ENCODE assay signal across 32 mouse cellular contexts in genomic region chr7:139270738-139271137, GRCm38 (mm10). TPM values are rescaled to one million over a fixed set of nuclear protein-coding genes. Genes with fewer than 3 reads are reported as not detected.
"Had no signal": no experiment of that assay in that cellular context is flagged by ENCODE, and none has a peak within 500 bp of the region (broad histone marks: within the 10 kb centered on the region; RNA-seq: fewer than 3 reads in every experiment).

No protein-coding gene starts in this region.

- H3K4me3 ChIP-seq: left cerebral cortex, adult 2 months; limb, embryonic 10.5 days; limb, embryonic 12.5 days; limb, embryonic 13.5 days; limb, embryonic 15.5 days; liver, embryonic 12.5 days; liver, embryonic 13.5 days; liver, embryonic 15.5 days; lung, embryonic 15.5 days; megakaryocyte, embryonic 14.5 days; midbrain, embryonic 10.5 days; midbrain, embryonic 12.5 days; midbrain, embryonic 13.5 days; midbrain, embryonic 15.5 days; myocyte had no signal

- DNase-seq: left cerebral cortex, postnatal 4 days; liver; liver, embryonic 13.5 days; liver, postnatal 0 days; lung, adult 18-20 months; lung, adult 2 months; lung, embryonic 14.5 days; lung, postnatal 10 days; lung, postnatal 14 days; lung, postnatal 36 days; lung, postnatal 4 days; midbrain, embryonic 14.5 days had no signal

- H3K27ac ChIP-seq: limb, embryonic 10.5 days; limb, embryonic 12.5 days; limb, embryonic 13.5 days; limb, embryonic 15.5 days; liver, embryonic 12.5 days; liver, embryonic 13.5 days; liver, embryonic 14.5 days; liver, embryonic 15.5 days; macrophage; midbrain, embryonic 10.5 days; midbrain, embryonic 12.5 days; midbrain, embryonic 13.5 days; midbrain, embryonic 15.5 days had no signal

RNA-seq across cellular contexts. Expression of gene Stk32c, which starts 57.6 kb away (rescaled TPM):
- total RNA-seq: megakaryocyte progenitor cell, adult 5-6 weeks; megakaryocyte, adult 5-6 weeks; megakaryocyte-erythroid progenitor cell, adult 5-6 weeks had no signal

RNA-seq across cellular contexts. Expression of gene Lrrc27, which starts 58.0 kb away (rescaled TPM):
- total RNA-seq: monocyte, adult 5-6 weeks had no signal
